Mouse (Mus musculus) embryonic facial prominence, embryonic 13.5 days (tissue): ENCODE data around the gene Serpina3k. TPM values are rescaled to one million over a fixed set of nuclear protein-coding genes. Genes with fewer than 3 reads are reported as not detected.

Experiments
- polyA plus RNA-seq: library from polyadenylated mRNA; unstranded; fragments of >200 nt; fragmentation: Nextera tagmentation; extraction: Ambion mirVana; gene quantifications from 2 replicates; pipeline ENCODE4 v1.2.1, GENCODE M21; 2015

Serpina3k gene
- polyA plus RNA-seq, 1 experiment from 2014 or later: not detected

Other genes starting within 250 kb of the Serpina3k start
- not detected in 2 replicates for gene Serpina5, start 237.4 kb upstream of the Serpina3k start, polyA plus RNA-seq
- gene Serpina3a, start 225.8 kb upstream of the Serpina3k start, polyA plus RNA-seq: not detected in 2 replicates
- not detected in 2 replicates for gene Serpina3b, start 210.5 kb upstream of the Serpina3k start, polyA plus RNA-seq
- gene Serpina3c, start 184.6 kb upstream of the Serpina3k start, polyA plus RNA-seq: not detected in 2 replicates
- gene Serpina3f, start 123.9 kb upstream of the Serpina3k start, polyA plus RNA-seq: not detected in 2 replicates
- 0.84 and 1.0 TPM in 2 replicates for gene Serpina3g, start 102.2 kb upstream of the Serpina3k start, polyA plus RNA-seq
- gene Serpina3i, start 75.4 kb upstream of the Serpina3k start, polyA plus RNA-seq: 0.21 and 0.26 TPM in 2 replicates
- gene Serpina3j, start 23.9 kb upstream of the Serpina3k start, polyA plus RNA-seq: not detected in 2 replicates
- gene Serpina3m, start within 50 bp of the Serpina3k start, polyA plus RNA-seq: not detected in 2 replicates
- gene Serpina3n, start 68.2 kb downstream of the Serpina3k start, polyA plus RNA-seq: 0.45 TPM in 1 of 2 replicates, not detected in the other
- 19.0 and 22.0 TPM in 2 replicates for gene Gsc, start 134.8 kb downstream of the Serpina3k start, polyA plus RNA-seq